Mouse (Mus musculus) embryo, embryonic 10.5 days (tissue): Measurements from ENCODE around the gene Myo10.
A peak's percentile ranks its signal among the peaks of the same experiment; 100 is the strongest.

Experiments
- DNase-seq: peaks from one replicate; pipeline ENCODE4 v3.0.0-alpha.2; 2015; ENCODE audit warnings: low spot score

Gene Myo10

DNA sequence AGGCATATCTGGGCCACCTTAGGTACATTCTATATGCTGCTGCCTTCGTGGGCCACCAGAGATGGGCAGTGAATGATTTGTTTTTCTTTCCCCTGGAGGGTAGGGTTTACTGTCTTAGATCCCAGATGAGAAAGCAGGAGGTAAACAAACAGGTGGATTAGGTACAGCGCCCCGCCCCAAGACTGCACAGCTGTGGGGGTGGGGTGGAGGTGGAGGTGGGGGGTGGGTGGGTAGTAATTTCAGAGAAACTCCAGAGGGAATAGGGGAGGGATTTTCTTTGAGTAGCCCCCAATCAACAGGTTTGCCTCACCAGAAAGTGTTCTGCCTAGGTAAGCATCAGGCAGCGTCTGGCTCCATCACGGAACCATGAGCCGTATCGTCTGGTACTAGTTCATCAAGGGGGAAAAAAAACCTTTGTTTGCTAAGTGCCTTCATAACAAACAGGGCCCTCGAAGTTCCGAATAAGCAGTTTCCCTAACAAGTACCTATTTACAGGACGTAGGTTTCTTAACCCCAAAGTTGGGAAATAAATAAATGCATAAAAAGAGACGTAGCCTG lies 221.8 kb downstream of the Myo10 start:
- DNase-seq: peak; percentile 12

DNA sequence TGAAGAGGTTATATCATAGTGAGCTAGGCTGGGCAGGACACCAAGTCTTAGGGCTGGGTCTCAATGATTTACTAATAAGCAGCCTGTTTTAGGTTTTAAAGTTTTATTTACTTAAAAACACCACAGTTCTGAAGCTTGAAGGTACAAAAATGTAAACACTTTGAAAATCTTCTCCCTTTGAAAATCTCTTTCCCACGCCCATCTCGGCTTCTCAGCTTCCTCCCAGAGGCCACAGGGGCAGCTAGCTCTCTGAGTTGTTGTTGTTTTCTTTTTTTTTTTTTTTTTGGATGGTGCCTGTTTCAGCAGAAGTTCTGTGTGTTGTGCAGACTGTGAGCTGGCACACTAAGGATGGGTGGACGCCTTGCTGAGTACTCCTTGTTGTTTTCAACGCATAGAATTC lies 222.4 kb downstream of the Myo10 start:
- no peak for DNase-seq

DNA sequence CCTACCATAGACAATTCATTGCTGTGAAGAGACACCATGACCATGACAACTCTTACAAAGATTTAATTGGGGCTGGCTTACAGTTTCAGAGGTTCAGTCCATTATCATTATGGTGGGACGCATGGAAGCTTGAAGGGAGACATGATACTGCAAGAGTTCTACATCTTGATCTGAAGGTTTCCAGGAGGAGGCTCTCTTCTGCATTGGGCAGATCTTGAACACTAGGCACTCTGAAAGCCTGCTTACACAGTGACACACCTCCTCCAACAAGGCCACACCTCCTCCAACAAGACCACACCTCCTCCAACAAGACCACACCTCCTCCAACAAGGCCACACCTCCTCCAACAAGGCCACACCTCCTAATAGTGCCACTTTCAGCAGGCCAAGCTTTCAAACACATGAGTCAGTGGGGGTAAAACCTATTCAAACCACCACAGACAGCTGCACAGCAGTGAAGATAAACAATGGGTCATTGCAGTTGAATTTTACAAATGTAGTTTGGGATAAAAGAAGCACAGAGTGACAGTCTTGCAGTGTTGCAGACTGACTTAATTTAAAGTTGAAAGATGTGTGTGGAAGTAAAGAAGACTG lies 225.3 kb downstream of the Myo10 start:
- no peak for DNase-seq

DNA sequence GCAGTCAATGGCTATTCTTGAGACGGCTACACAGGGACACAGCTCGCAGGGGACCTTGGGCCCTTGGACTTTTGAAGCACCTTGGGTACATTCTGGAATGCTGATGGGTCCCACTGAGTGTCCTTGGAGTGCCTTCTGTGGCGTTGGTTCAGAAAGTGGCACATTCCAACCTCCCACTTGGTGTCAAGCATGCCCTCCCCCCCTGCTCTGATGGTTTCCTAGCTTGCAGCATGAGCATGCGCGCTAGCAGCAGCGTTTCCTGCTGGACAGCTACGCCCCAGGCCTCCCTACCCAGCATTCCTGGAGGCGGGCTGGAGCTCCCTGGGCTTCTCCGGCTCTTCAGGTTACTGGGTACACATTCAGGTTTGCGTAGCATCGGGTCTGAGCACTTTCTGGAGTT lies 228.2 kb downstream of the Myo10 start:
- DNase-seq: no peak

DNA sequence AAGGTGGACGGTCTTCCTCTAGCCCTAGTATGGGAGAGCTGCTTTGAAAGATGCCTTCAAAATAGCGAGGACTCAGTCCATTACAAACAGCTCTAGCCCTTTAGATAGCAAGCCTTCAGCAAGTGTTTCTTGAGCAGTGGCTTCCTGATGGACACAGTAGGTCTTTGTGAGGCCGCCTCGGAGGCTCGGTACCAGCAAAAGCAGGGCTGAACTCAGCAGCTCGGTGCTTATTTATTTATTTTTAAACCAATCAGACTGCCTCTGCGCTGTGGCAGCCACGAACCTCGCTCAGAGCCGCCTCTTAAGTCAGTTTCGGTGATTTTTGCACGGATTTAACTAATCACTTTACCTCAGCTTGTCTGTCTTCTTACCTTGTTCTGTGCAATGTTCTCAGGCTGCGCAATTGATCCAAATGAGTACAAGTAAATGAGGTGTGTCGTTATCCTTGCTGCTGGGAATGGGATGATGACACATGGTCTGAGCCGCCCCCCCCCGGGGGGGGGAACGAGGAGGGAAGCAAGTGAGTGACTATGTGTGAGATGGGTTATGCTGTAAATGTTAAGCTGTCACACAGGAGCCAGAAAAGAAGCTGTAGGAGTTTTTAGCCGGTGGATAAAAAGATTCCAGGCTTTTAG lies 232.1 kb downstream of the Myo10 start:
- no peak for DNase-seq

DNA sequence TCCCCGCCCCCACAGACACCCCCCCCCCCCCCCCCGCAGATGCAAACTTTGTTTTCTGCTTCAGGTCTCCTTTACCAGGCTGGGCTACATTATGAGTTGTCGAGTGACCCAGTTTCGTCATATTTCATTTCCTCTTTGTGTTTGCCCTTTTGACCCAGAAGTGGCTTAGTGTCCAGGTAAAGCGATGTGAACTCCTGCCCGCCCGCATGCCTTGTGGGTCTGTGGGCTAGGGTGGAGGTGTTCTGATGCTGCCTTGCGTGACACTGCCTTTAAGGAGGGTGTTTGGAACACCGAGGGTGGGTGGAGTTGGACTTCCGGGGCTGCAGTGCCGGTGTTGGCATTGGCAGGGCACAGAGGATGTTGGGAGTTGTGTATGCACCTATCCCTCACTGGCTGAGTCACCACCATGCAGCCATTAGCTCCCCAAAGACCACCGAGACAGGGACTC lies 236.3 kb downstream of the Myo10 start:
- no peak for DNase-seq

DNA sequence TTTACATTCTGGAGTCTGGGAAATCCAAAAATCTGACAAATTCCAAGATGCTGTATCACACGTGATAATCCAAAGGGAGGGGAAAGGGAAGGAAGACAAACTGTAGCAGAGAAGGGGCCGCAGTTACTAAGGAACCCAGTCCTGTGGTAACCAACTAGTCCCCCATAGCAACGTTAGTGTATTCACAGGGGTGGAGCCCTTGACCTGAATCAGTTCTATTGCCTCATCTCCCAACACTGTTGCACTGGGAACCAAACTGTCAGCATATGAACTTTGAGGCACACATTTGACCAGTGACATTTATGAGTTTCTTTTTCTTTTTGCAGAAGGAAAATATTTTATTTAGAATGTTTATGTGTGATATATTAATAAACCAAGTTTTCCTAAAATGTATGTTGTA lies 237.1 kb downstream of the Myo10 start:
- no peak for DNase-seq

DNA sequence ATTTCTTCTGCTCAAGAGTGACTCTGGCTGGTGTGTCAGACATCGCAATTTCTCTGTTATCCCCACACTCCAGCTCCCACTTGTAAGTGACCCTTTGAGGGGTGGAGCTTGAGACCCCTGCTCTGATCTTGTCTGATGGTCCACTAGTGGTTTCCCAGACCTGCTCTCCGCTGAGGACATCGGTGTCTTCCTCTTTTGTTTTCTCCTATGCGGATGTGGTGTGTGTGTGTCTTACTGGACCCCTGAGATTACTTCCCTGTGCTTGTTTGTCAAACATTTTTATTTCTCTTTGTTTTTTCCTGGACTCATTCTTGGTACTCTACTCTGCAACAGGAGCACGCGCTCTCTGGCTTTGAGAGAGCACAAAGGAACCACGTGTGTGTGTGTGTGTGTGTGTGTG lies 239.6 kb downstream of the Myo10 start:
- no peak for DNase-seq
